In the genomic region with DNA sequence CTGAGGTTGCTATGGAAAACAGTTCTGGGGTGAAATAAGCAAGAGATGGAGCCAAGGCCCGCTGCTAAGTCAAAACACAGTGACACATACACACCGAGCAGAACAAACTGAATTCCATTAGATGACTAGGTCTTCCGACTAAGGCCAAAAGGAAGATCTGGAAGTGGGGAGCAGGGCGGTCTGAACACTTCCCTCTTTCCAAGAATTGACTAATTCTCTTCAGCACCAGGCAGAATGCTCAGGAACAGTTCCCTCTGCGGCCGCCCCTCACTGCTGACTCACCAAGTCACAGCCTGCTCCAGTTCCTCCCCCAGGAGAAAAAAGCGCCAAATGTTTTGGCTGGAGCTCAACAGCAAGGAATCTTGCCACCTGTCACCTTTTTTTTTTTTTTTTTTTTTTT, we compare ENCODE assay signal across 9 mouse cellular contexts.
DNase-seq lines count a peak whose midpoint lies in the region; ATAC-seq and TF ChIP-seq lines count a peak whose summit lies in the region.
"Had no signal": no experiment of that assay in that cellular context is flagged by ENCODE, and none has a peak within 500 bp of the region (broad histone marks: within the 10 kb centered on the region; RNA-seq: fewer than 3 reads in every experiment).

No protein-coding gene starts in this region.

- no peak overlapping the region for H3K9ac ChIP-seq in forebrain, embryonic 13.5 days
- H3K9ac ChIP-seq in neural tube, embryonic 15.5 days (replicated peaks): no peak overlapping the region

- DNase-seq in testis, postnatal 14 days (ENCODE audit: low spot score): peak; percentile 7
- DNase-seq in testis, postnatal 10 days (ENCODE audit: low spot score): no peak
- peak; percentile 75 for DNase-seq in gastrocnemius, adult 2 months
- DNase-seq in left cerebral cortex, adult 18-20 months (ENCODE audit: low spot score in 2 of 2): peak; percentile 71 to 84
- peak; percentile 76 for DNase-seq in skeletal muscle tissue, adult 2 months (ENCODE audit: low read depth, low spot score)
- no peak for DNase-seq in thymus, postnatal 14 days

- H3K36me3 ChIP-seq in forebrain, embryonic 13.5 days (ENCODE audit: poor library complexity, severe bottlenecking): no peaks in the 10 kb centered on the region
- no peaks in the 10 kb centered on the region for H3K36me3 ChIP-seq in neural tube, embryonic 15.5 days

- ATAC-seq in forebrain, embryonic 13.5 days: no peak
- ATAC-seq in neural tube, embryonic 15.5 days (ENCODE audit: low FRiP score): no peak

- H3K4me3 ChIP-seq in gastrocnemius, adult 2 months: no peak overlapping the region
- no peak overlapping the region for H3K4me3 ChIP-seq in forebrain, embryonic 13.5 days
- H3K4me3 ChIP-seq in neural tube, embryonic 15.5 days (replicated peaks): no peak overlapping the region
- H3K4me3 ChIP-seq: erythroblast, embryonic 14.5 days had no signal

- no peaks in the 10 kb centered on the region for H3K27me3 ChIP-seq in forebrain, embryonic 13.5 days
- H3K27me3 ChIP-seq in neural tube, embryonic 15.5 days (replicated peaks): no peaks in the 10 kb centered on the region

- 86% methylated on average over 7 of the region's 7 CpGs for WGBS in forebrain, embryonic 13.5 days
- 84% methylated on average over 7 of the region's 7 CpGs for WGBS in neural tube, embryonic 15.5 days

- H3K27ac ChIP-seq in gastrocnemius, adult 2 months: peak overlapping the region; percentile 38; the same call in 1 of the 2 replicates
- no peak overlapping the region for H3K27ac ChIP-seq in forebrain, embryonic 13.5 days
- no peak overlapping the region for H3K27ac ChIP-seq in neural tube, embryonic 15.5 days (replicated peaks)

- intact Hi-C loops in gastrocnemius, adult 2 months (cut with DNase I): no loop called here

- no peaks in the 10 kb centered on the region for H3K9me3 ChIP-seq in forebrain, embryonic 13.5 days (replicated peaks)
- no peaks in the 10 kb centered on the region for H3K9me3 ChIP-seq in neural tube, embryonic 15.5 days (replicated peaks)

- no peak for TF ChIP-seq CTCF in gastrocnemius, adult 2 months (IDR thresholded peaks at IDR 0.05)

- H3K4me2 ChIP-seq in forebrain, embryonic 13.5 days: no peak overlapping the region
- H3K4me2 ChIP-seq in neural tube, embryonic 15.5 days: no peak overlapping the region

- no peaks in the 10 kb centered on the region for H3K4me1 ChIP-seq in forebrain, embryonic 13.5 days
- no peaks in the 10 kb centered on the region for H3K4me1 ChIP-seq in neural tube, embryonic 15.5 days

Comparison
In these comparisons a context has a peak if more than half of its experiments do, and no peak if none do; other contexts are left out.
1. DNase-seq: peak in testis, postnatal 14 days (single experiment), gastrocnemius, adult 2 months (single experiment), left cerebral cortex, adult 18-20 months (2 of 2) and skeletal muscle tissue, adult 2 months (single experiment); none in testis, postnatal 10 days (single experiment) and thymus, postnatal 14 days (single experiment).